Mouse (Mus musculus): ENCODE data around the gene Numa1.
A peak's percentile ranks its signal among the peaks of the same experiment; 100 is the strongest.
"Not testable (repeated sequence)": the region's sequence is repeated elsewhere in the genome, so short reads cannot be mapped to it uniquely, and the experiment has no call there.

Numa1 gene

GRCm38 (mm10) chr7:101982735-101983134 lies 48.8 kb downstream of the Numa1 start:
- no peak for DNase-seq (ENCODE audit: extremely low spot score)

GRCm38 (mm10) chr7:101985081-101985480 lies 51.2 kb downstream of the Numa1 start:
- no peak for DNase-seq (ENCODE audit: extremely low spot score)

- DNase-seq (ENCODE audit: extremely low spot score): no peak
Observed at GRCm38 (mm10) chr7:101994241-101994640, 60.3 kb downstream of the Numa1 start.

GRCm38 (mm10) chr7:101998194-101998927 lies 64.5 kb downstream of the Numa1 start:
- peak; percentile 72 for DNase-seq (ENCODE audit: extremely low spot score)

- no peak for DNase-seq (ENCODE audit: extremely low spot score)
Observed at GRCm38 (mm10) chr7:101999461-102000151, 65.7 kb downstream of the Numa1 start.

- DNase-seq (ENCODE audit: extremely low spot score): no peak
Observed at GRCm38 (mm10) chr7:102000296-102000695, 66.4 kb downstream of the Numa1 start.

GRCm38 (mm10) chr7:102000921-102001630 lies 67.2 kb downstream of the Numa1 start:
- DNase-seq (ENCODE audit: extremely low spot score): no peak

- DNase-seq (ENCODE audit: extremely low spot score): no peak
Observed at GRCm38 (mm10) chr7:102006520-102006919, 72.6 kb downstream of the Numa1 start.

GRCm38 (mm10) chr7:102011855-102012254 lies 77.9 kb downstream of the Numa1 start:
- no peak for DNase-seq (ENCODE audit: extremely low spot score)

GRCm38 (mm10) chr7:102013416-102013815 lies 79.5 kb downstream of the Numa1 start:
- no peak for DNase-seq (ENCODE audit: extremely low spot score)

GRCm38 (mm10) chr7:102014995-102015394 lies 81.1 kb downstream of the Numa1 start:
- DNase-seq (ENCODE audit: extremely low spot score): no peak

GRCm38 (mm10) chr7:102016936-102017335 lies 83.0 kb downstream of the Numa1 start:
- DNase-seq (ENCODE audit: extremely low spot score): no peak

GRCm38 (mm10) chr7:102017452-102017851 lies 83.5 kb downstream of the Numa1 start:
- DNase-seq (ENCODE audit: extremely low spot score): no peak

- DNase-seq (ENCODE audit: extremely low spot score): no peak
Observed at GRCm38 (mm10) chr7:102018034-102018433, 84.1 kb downstream of the Numa1 start.

- DNase-seq (ENCODE audit: extremely low spot score): no peak
Observed at GRCm38 (mm10) chr7:102018590-102018989, 84.7 kb downstream of the Numa1 start, which contains the start of gene Il18bp. Gene Il18bp (minus strand): TSS chr7:102018690.

GRCm38 (mm10) chr7:102019362-102019761 lies 85.5 kb downstream of the Numa1 start:
- DNase-seq (ENCODE audit: extremely low spot score): no peak

GRCm38 (mm10) chr7:102020934-102021333 lies 87.0 kb downstream of the Numa1 start:
- not testable (repeated sequence) for DNase-seq (ENCODE audit: extremely low spot score)

GRCm38 (mm10) chr7:102023821-102024220 lies 89.9 kb downstream of the Numa1 start:
- DNase-seq (ENCODE audit: extremely low spot score): no peak

- DNase-seq (ENCODE audit: extremely low spot score): no peak
Observed at GRCm38 (mm10) chr7:102025187-102026119, 91.5 kb downstream of the Numa1 start.

GRCm38 (mm10) chr7:102034904-102035303 lies 101.0 kb downstream of the Numa1 start:
- DNase-seq (ENCODE audit: extremely low spot score): no peak

GRCm38 (mm10) chr7:102035534-102035933 lies 101.6 kb downstream of the Numa1 start:
- no peak for DNase-seq (ENCODE audit: extremely low spot score)
